Mouse (Mus musculus): ENCODE results near the gene Cep170b. TPM values are rescaled to one million over a fixed set of nuclear protein-coding genes. Genes with fewer than 3 reads are reported as not detected.

Gene Cep170b
- polyA plus RNA-seq, 2 experiments = 21.3 to 30.1 TPM

- no peak within 1 kb of the TSS for H3K4me2 ChIP-seq (replicated peaks; ENCODE audit: low read depth, low read length, severe bottlenecking)
- H3K4me1 ChIP-seq (ENCODE audit: control insufficient read depth, insufficient read depth, low read length) = no peaks in the 10 kb centered on the region
- H3K4me3 ChIP-seq (replicated peaks; ENCODE audit: low read length) = no peak within 1 kb of the TSS
- H3K27me3 ChIP-seq (ENCODE audit: control insufficient read depth, insufficient read depth, low read length) = no peaks in the 10 kb centered on the region
- no peak within 1 kb of the TSS for H3K9ac ChIP-seq (ENCODE audit: low read depth, low read length, severe bottlenecking)
- no peaks in the 10 kb centered on the region for H3K9me3 ChIP-seq (ENCODE audit: control insufficient read depth, low read length)
- DNase-seq (ENCODE audit: low spot score) (no peak), ATAC-seq (ENCODE audit: low FRiP score, low read depth) (no peak)
- WGBS = 40% methylated on average over 4 of the region's 4 CpGs
- H3K27ac ChIP-seq (replicated peaks; ENCODE audit: low read depth, low read length) = no peak within 1 kb of the TSS
- H3K36me3 ChIP-seq (ENCODE audit: control insufficient read depth, insufficient read depth, low read length) = no peaks in the 10 kb centered on the region
- TF ChIP-seq POLR2A (IDR thresholded peaks at IDR 0.05; ENCODE audit: borderline replicate concordance, extremely low read depth, insufficient read depth, insufficient read length) = no peak
Observed at GRCm38 (mm10) chr12:112760154-112760926, 40.1 kb downstream of the Cep170b start, which contains the start of gene Pld4. Gene Pld4, plus strand, starts transcription at chr12:112760655.

DNA sequence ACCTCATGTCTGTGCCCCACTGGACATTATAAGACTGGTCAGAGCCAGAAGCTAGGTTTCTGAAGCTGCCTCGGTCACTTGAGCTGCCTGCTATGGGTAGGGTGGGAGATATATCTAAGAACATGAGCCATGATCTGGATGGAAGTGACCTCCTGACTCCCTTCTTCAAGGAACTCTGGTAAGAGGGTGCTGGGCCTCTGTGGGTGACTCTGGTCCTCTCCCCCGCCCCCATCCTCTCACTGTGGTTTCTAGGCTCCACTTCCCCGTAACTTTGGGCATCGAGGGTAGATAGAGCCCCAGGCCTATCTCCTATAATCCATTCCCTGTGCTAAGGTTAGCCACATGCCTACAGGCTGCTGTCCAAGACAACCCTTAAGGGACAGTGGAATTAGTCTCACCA lies 41.2 kb downstream of the Cep170b start:
- no peaks in the 10 kb centered on the region for H3K9me3 ChIP-seq (ENCODE audit: control insufficient read depth, low read length)
- no peak for ATAC-seq (ENCODE audit: low FRiP score, low read depth)
- no peaks in the 10 kb centered on the region for H3K27me3 ChIP-seq (ENCODE audit: control insufficient read depth, insufficient read depth, low read length)
- H3K36me3 ChIP-seq (ENCODE audit: control insufficient read depth, insufficient read depth, low read length) = no peaks in the 10 kb centered on the region
- DNase-seq (ENCODE audit: low spot score) = no peak
- H3K27ac ChIP-seq (replicated peaks; ENCODE audit: low read depth, low read length) = no peak overlapping the region
- no peaks in the 10 kb centered on the region for H3K4me1 ChIP-seq (ENCODE audit: control insufficient read depth, insufficient read depth, low read length)
- 89% methylated on average over 4 of the region's 4 CpGs for WGBS
- H3K9ac ChIP-seq (ENCODE audit: low read depth, low read length, severe bottlenecking) = no peak overlapping the region
- no peak for TF ChIP-seq POLR2A (IDR thresholded peaks at IDR 0.05; ENCODE audit: borderline replicate concordance, extremely low read depth, insufficient read depth, insufficient read length)
- no peak overlapping the region for H3K4me3 ChIP-seq (replicated peaks; ENCODE audit: low read length)
- H3K4me2 ChIP-seq (replicated peaks; ENCODE audit: low read depth, low read length, severe bottlenecking) = no peak overlapping the region

DNA sequence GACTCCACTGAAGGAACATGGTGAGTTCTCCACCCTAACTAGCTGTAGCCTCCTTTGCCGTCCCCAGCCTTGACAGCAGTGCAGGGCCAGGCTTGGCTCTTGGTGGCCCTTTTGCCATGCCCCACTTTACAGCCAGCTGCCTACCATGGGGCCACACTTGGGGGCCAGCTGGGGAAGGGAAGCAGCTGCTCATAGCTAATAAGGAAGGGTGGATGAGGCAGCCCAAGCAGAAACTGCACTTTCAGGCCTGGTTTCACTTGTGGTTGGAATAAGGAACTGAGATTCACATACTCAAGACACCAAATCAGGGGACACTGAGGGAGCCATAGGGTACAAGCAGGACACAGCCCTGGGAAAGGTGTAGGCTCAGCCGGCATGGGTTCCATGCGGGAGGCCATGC lies 41.8 kb downstream of the Cep170b start:
- no peaks in the 10 kb centered on the region for H3K4me1 ChIP-seq (ENCODE audit: control insufficient read depth, insufficient read depth, low read length)
- H3K9me3 ChIP-seq (ENCODE audit: control insufficient read depth, low read length) = no peaks in the 10 kb centered on the region
- H3K4me3 ChIP-seq (replicated peaks; ENCODE audit: low read length) = no peak overlapping the region
- no peak overlapping the region for H3K9ac ChIP-seq (ENCODE audit: low read depth, low read length, severe bottlenecking)
- no peaks in the 10 kb centered on the region for H3K36me3 ChIP-seq (ENCODE audit: control insufficient read depth, insufficient read depth, low read length)
- H3K27ac ChIP-seq (replicated peaks; ENCODE audit: low read depth, low read length) = no peak overlapping the region
- 93% methylated on average over 3 of the region's 3 CpGs for WGBS
- H3K4me2 ChIP-seq (replicated peaks; ENCODE audit: low read depth, low read length, severe bottlenecking) = no peak overlapping the region
- ATAC-seq (ENCODE audit: low FRiP score, low read depth) (no peak), DNase-seq (ENCODE audit: low spot score) (no peak)
- TF ChIP-seq POLR2A (IDR thresholded peaks at IDR 0.05; ENCODE audit: borderline replicate concordance, extremely low read depth, insufficient read depth, insufficient read length) = no peak
- H3K27me3 ChIP-seq (ENCODE audit: control insufficient read depth, insufficient read depth, low read length) = no peaks in the 10 kb centered on the region

- H3K4me2 ChIP-seq (replicated peaks; ENCODE audit: low read depth, low read length, severe bottlenecking) = no peak overlapping the region
- no peak for TF ChIP-seq POLR2A (IDR thresholded peaks at IDR 0.05; ENCODE audit: borderline replicate concordance, extremely low read depth, insufficient read depth, insufficient read length)
- H3K9me3 ChIP-seq (ENCODE audit: control insufficient read depth, low read length) = no peaks in the 10 kb centered on the region
- ATAC-seq (ENCODE audit: low FRiP score, low read depth) = no peak
- DNase-seq (ENCODE audit: low spot score) = no peak
- 87% methylated on average over 4 of the region's 4 CpGs for WGBS
- H3K36me3 ChIP-seq (ENCODE audit: control insufficient read depth, insufficient read depth, low read length) = no peaks in the 10 kb centered on the region
- H3K9ac ChIP-seq (ENCODE audit: low read depth, low read length, severe bottlenecking) = no peak overlapping the region
- no peak overlapping the region for H3K27ac ChIP-seq (replicated peaks; ENCODE audit: low read depth, low read length)
- H3K27me3 ChIP-seq (ENCODE audit: control insufficient read depth, insufficient read depth, low read length) = no peaks in the 10 kb centered on the region
- H3K4me3 ChIP-seq (replicated peaks; ENCODE audit: low read length) = no peak overlapping the region
- no peaks in the 10 kb centered on the region for H3K4me1 ChIP-seq (ENCODE audit: control insufficient read depth, insufficient read depth, low read length)
Observed at GRCm38 (mm10) chr12:112763176-112763575, 42.9 kb downstream of the Cep170b start.

DNA sequence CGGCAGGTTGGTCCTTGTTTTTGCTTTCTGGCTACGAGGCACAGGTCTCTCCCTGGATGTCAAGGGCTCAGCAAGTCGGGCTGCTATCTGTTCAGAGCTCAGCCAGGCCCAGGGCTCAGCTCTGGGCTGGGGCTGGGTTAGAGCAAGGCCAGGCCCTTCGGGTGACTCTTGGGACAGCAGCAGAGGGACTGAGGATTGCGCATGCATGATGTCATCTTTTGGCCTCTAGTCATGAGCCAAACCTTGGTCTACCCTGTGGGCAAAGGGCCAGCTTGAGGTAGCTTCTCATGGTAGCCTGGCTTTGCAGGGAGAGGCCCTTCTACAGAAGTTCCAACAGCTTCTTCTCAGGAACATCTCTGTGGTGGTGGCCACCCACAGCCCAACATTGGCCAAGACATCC lies 43.9 kb downstream of the Cep170b start:
- DNase-seq (ENCODE audit: low spot score) (no peak), ATAC-seq (ENCODE audit: low FRiP score, low read depth) (no peak)
- H3K27ac ChIP-seq (replicated peaks; ENCODE audit: low read depth, low read length) = no peak overlapping the region
- no peak overlapping the region for H3K4me3 ChIP-seq (replicated peaks; ENCODE audit: low read length)
- TF ChIP-seq POLR2A (IDR thresholded peaks at IDR 0.05; ENCODE audit: borderline replicate concordance, extremely low read depth, insufficient read depth, insufficient read length) = no peak
- H3K4me1 ChIP-seq (ENCODE audit: control insufficient read depth, insufficient read depth, low read length) = no peaks in the 10 kb centered on the region
- no peak overlapping the region for H3K4me2 ChIP-seq (replicated peaks; ENCODE audit: low read depth, low read length, severe bottlenecking)
- H3K27me3 ChIP-seq (ENCODE audit: control insufficient read depth, insufficient read depth, low read length) = no peaks in the 10 kb centered on the region
- no peak overlapping the region for H3K9ac ChIP-seq (ENCODE audit: low read depth, low read length, severe bottlenecking)
- WGBS = 85% methylated on average over 5 of the region's 5 CpGs
- H3K36me3 ChIP-seq (ENCODE audit: control insufficient read depth, insufficient read depth, low read length) = no peaks in the 10 kb centered on the region
- no peaks in the 10 kb centered on the region for H3K9me3 ChIP-seq (ENCODE audit: control insufficient read depth, low read length)
